Mouse (Mus musculus): ENCODE results near the gene Kng2.
"Not testable (repeated sequence)": the region's sequence is repeated elsewhere in the genome, so short reads cannot be mapped to it uniquely, and the experiment has no call there.

Gene Kng2

GRCm38 (mm10) chr16:23028966-23029600, at the start of gene Kng2:
TSS of gene Kng2 (minus strand) at chr16:23029482.
- DNase-seq (ENCODE audit: low read depth, low spot score) = not testable (repeated sequence)

- DNase-seq (ENCODE audit: low read depth, low spot score) = not testable (repeated sequence)
Observed at GRCm38 (mm10) chr16:23077516-23077915, 48.2 kb upstream of the Kng2 start.

- DNase-seq (ENCODE audit: low read depth, low spot score) = not testable (repeated sequence)
Observed at GRCm38 (mm10) chr16:23060781-23061325, 31.6 kb upstream of the Kng2 start.

GRCm38 (mm10) chr16:23059630-23060029, 30.3 kb upstream of the Kng2 start:
- DNase-seq (ENCODE audit: low read depth, low spot score) = not testable (repeated sequence)

GRCm38 (mm10) chr16:23057668-23058447, 28.6 kb upstream of the Kng2 start, which contains the start of gene Kng1:
TSS of gene Kng1 (plus strand) at chr16:23057865.
- DNase-seq (ENCODE audit: low read depth, low spot score) = not testable (repeated sequence)

- DNase-seq (ENCODE audit: low read depth, low spot score) = peak; percentile 72
Observed at GRCm38 (mm10) chr16:23046319-23046718, 17.0 kb upstream of the Kng2 start.

GRCm38 (mm10) chr16:23040876-23041275, 11.6 kb upstream of the Kng2 start:
- DNase-seq (ENCODE audit: low read depth, low spot score) = no peak

- DNase-seq (ENCODE audit: low read depth, low spot score) = no peak
Observed at GRCm38 (mm10) chr16:23039281-23039680, 10.0 kb upstream of the Kng2 start.

- peak; percentile 12 for DNase-seq (ENCODE audit: low read depth, low spot score)
Observed at GRCm38 (mm10) chr16:23037744-23038143, 8.5 kb upstream of the Kng2 start.

- no peak for DNase-seq (ENCODE audit: low read depth, low spot score)
Observed at GRCm38 (mm10) chr16:23033673-23034072, 4.4 kb upstream of the Kng2 start.

- DNase-seq (ENCODE audit: low read depth, low spot score) = peak; percentile 55
Observed at GRCm38 (mm10) chr16:23030673-23031435, 1.6 kb upstream of the Kng2 start.

- not testable (repeated sequence) for DNase-seq (ENCODE audit: low read depth, low spot score)
Observed at GRCm38 (mm10) chr16:23027341-23027740, 1.9 kb downstream of the Kng2 start.

GRCm38 (mm10) chr16:23026582-23026981, 2.7 kb downstream of the Kng2 start:
- DNase-seq (ENCODE audit: low read depth, low spot score) = no peak

- no peak for DNase-seq (ENCODE audit: low read depth, low spot score)
Observed at GRCm38 (mm10) chr16:23025111-23025510, 4.2 kb downstream of the Kng2 start.

GRCm38 (mm10) chr16:23020571-23020970, 8.7 kb downstream of the Kng2 start:
- DNase-seq (ENCODE audit: low read depth, low spot score) = not testable (repeated sequence)

- DNase-seq (ENCODE audit: low read depth, low spot score) = not testable (repeated sequence)
Observed at GRCm38 (mm10) chr16:23014645-23015044, 14.6 kb downstream of the Kng2 start.

GRCm38 (mm10) chr16:23013786-23014185, 15.5 kb downstream of the Kng2 start:
- peak; percentile 51 for DNase-seq (ENCODE audit: low read depth, low spot score)

GRCm38 (mm10) chr16:22996951-22997350, 32.3 kb downstream of the Kng2 start:
- not testable (repeated sequence) for DNase-seq (ENCODE audit: low read depth, low spot score)

- peak; percentile 74 for DNase-seq (ENCODE audit: low read depth, low spot score)
Observed at GRCm38 (mm10) chr16:22967383-22968030, 61.8 kb downstream of the Kng2 start.

GRCm38 (mm10) chr16:22963293-22963692, 66.0 kb downstream of the Kng2 start:
- DNase-seq (ENCODE audit: low read depth, low spot score) = no peak

- DNase-seq (ENCODE audit: low read depth, low spot score) = no peak
Observed at GRCm38 (mm10) chr16:22962256-22962655, 67.0 kb downstream of the Kng2 start.

All from 3T3-L1 (cell line).